14 mouse cellular contexts compared by ENCODE assay signal in genomic region chr17:66720200-66720991, GRCm38 (mm10).
DNase-seq lines count a peak whose midpoint lies in the region; ATAC-seq and TF ChIP-seq lines count a peak whose summit lies in the region.
"Had no signal": no experiment of that assay in that cellular context is flagged by ENCODE, and none has a peak within 500 bp of the region (broad histone marks: within the 10 kb centered on the region; RNA-seq: fewer than 3 reads in every experiment).

No protein-coding gene starts in this region.

- H3K4me3 ChIP-seq in forebrain, embryonic 11.5 days (ENCODE audit: low read depth, low read length), result no peak overlapping the region
- H3K4me3 ChIP-seq in forebrain, embryonic 13.5 days, result no peak overlapping the region
- no peak overlapping the region for H3K4me3 ChIP-seq in midbrain, embryonic 11.5 days (ENCODE audit: low read depth, low read length)
- no peak overlapping the region for H3K4me3 ChIP-seq in midbrain, postnatal 0 days (ENCODE audit: low read depth, low read length)
- no peak overlapping the region for H3K4me3 ChIP-seq in midbrain, embryonic 14.5 days (replicated peaks; ENCODE audit: low read depth, low read length)
- H3K4me3 ChIP-seq: layer of hippocampus, adult 2 months had no signal

- H3K4me2 ChIP-seq in forebrain, embryonic 11.5 days (ENCODE audit: low read depth, low read length, severe bottlenecking), result no peak overlapping the region
- no peak overlapping the region for H3K4me2 ChIP-seq in forebrain, embryonic 13.5 days
- H3K4me2 ChIP-seq in midbrain, embryonic 11.5 days, result no peak overlapping the region
- H3K4me2 ChIP-seq in midbrain, postnatal 0 days (ENCODE audit: low read depth, low read length, poor library complexity, severe bottlenecking), result no peak overlapping the region
- peak overlapping the region; percentile 23; the same call in 1 of the 2 replicates for H3K4me2 ChIP-seq in midbrain, embryonic 14.5 days (ENCODE audit: low read length)

- no peaks in the 10 kb centered on the region for H3K36me3 ChIP-seq in forebrain, embryonic 11.5 days (ENCODE audit: control insufficient read depth, insufficient read depth, low read length)
- H3K36me3 ChIP-seq in forebrain, embryonic 13.5 days (ENCODE audit: poor library complexity, severe bottlenecking), result no peaks in the 10 kb centered on the region
- no peaks in the 10 kb centered on the region for H3K36me3 ChIP-seq in midbrain, embryonic 11.5 days (ENCODE audit: control insufficient read depth, insufficient read depth, low read length)
- no peaks in the 10 kb centered on the region for H3K36me3 ChIP-seq in midbrain, postnatal 0 days (ENCODE audit: insufficient read depth, low read length)
- no peaks in the 10 kb centered on the region for H3K36me3 ChIP-seq in midbrain, embryonic 14.5 days (ENCODE audit: control insufficient read depth, insufficient read depth, low read length)

- H3K9me3 ChIP-seq in forebrain, embryonic 11.5 days (ENCODE audit: control insufficient read depth, low read length), result no peaks in the 10 kb centered on the region
- no peaks in the 10 kb centered on the region for H3K9me3 ChIP-seq in forebrain, embryonic 13.5 days (replicated peaks)
- no peaks in the 10 kb centered on the region for H3K9me3 ChIP-seq in midbrain, embryonic 11.5 days (ENCODE audit: control insufficient read depth, low read length)
- no peaks in the 10 kb centered on the region for H3K9me3 ChIP-seq in midbrain, postnatal 0 days (ENCODE audit: low read length)
- no peaks in the 10 kb centered on the region for H3K9me3 ChIP-seq in midbrain, embryonic 14.5 days (ENCODE audit: control insufficient read depth, low read length)

- 64% methylated on average over 11 of the region's 11 CpGs for WGBS in forebrain, embryonic 11.5 days
- WGBS in forebrain, embryonic 13.5 days, result 52% methylated on average over 11 of the region's 11 CpGs
- 55% methylated on average over 11 of the region's 11 CpGs for WGBS in midbrain, embryonic 11.5 days
- WGBS in midbrain, postnatal 0 days, result 40% methylated on average over 11 of the region's 11 CpGs
- WGBS in midbrain, embryonic 14.5 days, result 38% methylated on average over 11 of the region's 11 CpGs

- no peaks in the 10 kb centered on the region for H3K4me1 ChIP-seq in forebrain, embryonic 11.5 days (replicated peaks; ENCODE audit: control insufficient read depth, insufficient read depth, low read length)
- peaks cover 9% of the 10 kb centered on the region for H3K4me1 ChIP-seq in forebrain, embryonic 13.5 days
- H3K4me1 ChIP-seq in midbrain, embryonic 11.5 days (ENCODE audit: control insufficient read depth, insufficient read depth, low read length), result peaks cover 6% of the 10 kb centered on the region; the same call in 1 of the 2 replicates
- no peaks in the 10 kb centered on the region for H3K4me1 ChIP-seq in midbrain, postnatal 0 days (ENCODE audit: insufficient read depth, low read length)
- peaks cover 6% of the 10 kb centered on the region for H3K4me1 ChIP-seq in midbrain, embryonic 14.5 days (ENCODE audit: control insufficient read depth, insufficient read depth, low read length)

- POLR2A ChIA-PET in Patski (lab: Charles Lee), result interaction anchor here (0.7 kb wide), 1 partner anchor 46 kb away, joined by 6 read pairs; no protein-coding TSS in a partner anchor

- DNase-seq in forebrain, embryonic 11.5 days (ENCODE audit: low spot score), result peak; percentile 43
- peak; percentile 69 for DNase-seq in midbrain, embryonic 11.5 days (ENCODE audit: low spot score, missing footprints)
- no peak for DNase-seq in midbrain, postnatal 0 days (ENCODE audit: low spot score)
- peak; percentile 77 for DNase-seq in Patski (ENCODE audit: low read depth, low spot score)
- DNase-seq in midbrain, embryonic 14.5 days, result no peak
- DNase-seq in layer of hippocampus, postnatal 36 days, result no peak
- DNase-seq in thymus, postnatal 0 days (ENCODE audit: low spot score), result no peak
- DNase-seq: adrenal gland, postnatal 10 days; cerebellum, adult 8-10 months; liver, postnatal 0 days; thymus, postnatal 4 days had no signal

- H3K27me3 ChIP-seq in forebrain, embryonic 11.5 days (ENCODE audit: control insufficient read depth, insufficient read depth, low read length), result no peaks in the 10 kb centered on the region
- H3K27me3 ChIP-seq in forebrain, embryonic 13.5 days, result no peaks in the 10 kb centered on the region
- no peaks in the 10 kb centered on the region for H3K27me3 ChIP-seq in midbrain, embryonic 11.5 days (ENCODE audit: control insufficient read depth, insufficient read depth, low read length)
- H3K27me3 ChIP-seq in midbrain, postnatal 0 days (ENCODE audit: insufficient read depth, low read length), result no peaks in the 10 kb centered on the region
- no peaks in the 10 kb centered on the region for H3K27me3 ChIP-seq in Patski
- no peaks in the 10 kb centered on the region for H3K27me3 ChIP-seq in midbrain, embryonic 14.5 days (ENCODE audit: control insufficient read depth, insufficient read depth, low read length)

- in situ Hi-C loops in Patski (cut with MboI; ENCODE audit: low pct_unique_long_range_greater_than_20kb), result no loop called here

- ATAC-seq in forebrain, embryonic 11.5 days (replicated peaks; ENCODE audit: low FRiP score), result no peak
- no peak for ATAC-seq in forebrain, embryonic 13.5 days
- no peak; the same call in 1 of the 2 replicates for ATAC-seq in midbrain, embryonic 11.5 days (ENCODE audit: low FRiP score)
- no peak for ATAC-seq in midbrain, postnatal 0 days (ENCODE audit: low FRiP score)
- ATAC-seq in Patski, result peak; percentile 88
- ATAC-seq in midbrain, embryonic 14.5 days (ENCODE audit: low FRiP score, low TSS enrichment), result peak; percentile 53; the same call in 1 of the 2 replicates
- ATAC-seq: inflammation-experienced regulatory T-cells, adult 6 months had no signal

- TF ChIP-seq CTCF in midbrain, postnatal 0 days (IDR thresholded peaks at IDR 0.05), result no peak
- no peak for TF ChIP-seq CTCF in Patski (IDR thresholded peaks at IDR 0.05)

- H3K27ac ChIP-seq in forebrain, embryonic 11.5 days (ENCODE audit: low read depth, low read length), result no peak overlapping the region
- H3K27ac ChIP-seq in forebrain, embryonic 13.5 days, result no peak overlapping the region
- H3K27ac ChIP-seq in midbrain, embryonic 11.5 days (ENCODE audit: low read depth, low read length), result no peak overlapping the region
- no peak overlapping the region for H3K27ac ChIP-seq in midbrain, postnatal 0 days (ENCODE audit: low read depth, low read length)
- H3K27ac ChIP-seq in midbrain, embryonic 14.5 days (replicated peaks; ENCODE audit: low read depth, low read length), result no peak overlapping the region; the same call in 1 of the 2 replicates
- H3K27ac ChIP-seq: layer of hippocampus, adult 2 months had no signal

- H3K9ac ChIP-seq in forebrain, embryonic 11.5 days (ENCODE audit: low read length), result no peak overlapping the region
- no peak overlapping the region for H3K9ac ChIP-seq in forebrain, embryonic 13.5 days
- H3K9ac ChIP-seq in midbrain, embryonic 11.5 days (ENCODE audit: low read length), result no peak overlapping the region
- H3K9ac ChIP-seq in midbrain, postnatal 0 days (replicated peaks; ENCODE audit: low read length, poor library complexity, severe bottlenecking), result no peak overlapping the region
- no peak overlapping the region for H3K9ac ChIP-seq in midbrain, embryonic 14.5 days (replicated peaks; ENCODE audit: low read length)
- H3K9ac ChIP-seq: liver, postnatal 0 days had no signal

- CTCF ChIA-PET in Patski (lab: Charles Lee), result interaction anchor here (1.1 kb wide), 1 partner anchor 16 kb away, joined by 3 read pairs; no protein-coding TSS in a partner anchor

Comparison
In these comparisons a context has a peak if more than half of its experiments do, and no peak if none do; other contexts are left out.
1. ATAC-seq: peak in Patski (single experiment) and midbrain, embryonic 14.5 days (single experiment); none in forebrain, embryonic 11.5 days (single experiment), forebrain, embryonic 13.5 days (single experiment), midbrain, embryonic 11.5 days (single experiment) and midbrain, postnatal 0 days (single experiment).
2. DNase-seq: peak in forebrain, embryonic 11.5 days (single experiment), midbrain, embryonic 11.5 days (single experiment) and Patski (single experiment); none in midbrain, postnatal 0 days (single experiment), midbrain, embryonic 14.5 days (single experiment), layer of hippocampus, postnatal 36 days (0 of 2) and thymus, postnatal 0 days (single experiment).